Mouse (Mus musculus) spleen, adult 2 months (tissue): ENCODE data around the gene Cdc14b.

Experiments used
- CTCF ChIP-seq: fragments of 200-500 bp; IDR thresholded peaks from 2 replicates; pipeline ENCODE4 v1.5.1; 2011; ENCODE audit warnings: mild to moderate bottlenecking, inconsistent platforms; ENCODE audit not compliant: insufficient read depth, insufficient read length, insufficient replicate concordance; ENCODE audit errors: extremely low read depth
- POLR2A ChIP-seq: fragments of 200-500 bp; IDR thresholded peaks from 2 replicates; pipeline ENCODE4 v1.6.1; 2011; ENCODE audit warnings: low read depth, low read length, inconsistent platforms

DNA sequence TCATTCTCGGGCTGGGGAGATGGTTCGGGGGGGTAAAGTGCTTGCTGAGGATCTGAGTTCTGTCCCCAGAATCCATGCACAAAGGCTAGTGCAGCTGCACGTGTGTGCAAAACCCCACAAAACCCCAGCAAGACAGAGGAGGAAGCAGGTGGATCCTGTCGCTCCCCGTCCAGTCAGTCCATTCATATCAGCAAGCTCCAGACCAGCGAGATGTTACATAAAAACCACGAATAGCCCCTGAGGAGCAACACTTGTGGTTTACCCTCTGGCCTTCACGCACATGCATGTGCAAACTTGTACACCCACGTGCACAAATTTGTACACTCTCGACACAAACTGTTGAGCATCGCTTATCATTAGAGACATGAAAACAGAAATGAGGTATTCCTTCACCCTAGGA is 34.8 kb upstream of the Cdc14b start:
- no peak for TF ChIP-seq POLR2A
- no peak for TF ChIP-seq CTCF
